Mouse (Mus musculus): ENCODE results near the gene Kif21b. TPM values are rescaled to one million over a fixed set of nuclear protein-coding genes. Genes with fewer than 3 reads are reported as not detected.
A peak's percentile ranks its signal among the peaks of the same experiment; 100 is the strongest.

Kif21b gene
- polyA plus RNA-seq, 1 experiment from 2014 or later, result 62.0 TPM

- Histone ChIP-seq H3K9ac (no peak overlapping the region), H3K4me2 (no peak overlapping the region), H3K27me3 (replicated peaks) (no peaks in the 10 kb centered on the region), H3K9me3 (no peaks in the 10 kb centered on the region), H3K4me1 (no peaks in the 10 kb centered on the region), H3K4me3 (no peak overlapping the region), H3K27ac (no peak overlapping the region), H3K36me3 (replicated peaks) (peaks cover 47% of the 10 kb centered on the region)
- 29% methylated on average over 2 of the region's 2 CpGs for WGBS
- peak; percentile 29; the same call in 1 of the 2 replicates for ATAC-seq (replicated peaks)
These were observed 34.2 kb downstream of the Kif21b start for GRCm38 (mm10) chr1:136165436-136165835.

GRCm38 (mm10) chr1:136167657-136168056 lies 36.5 kb downstream of the Kif21b start:
- Histone ChIP-seq H3K9ac (no peak overlapping the region), H3K9me3 (no peaks in the 10 kb centered on the region), H3K4me2 (no peak overlapping the region), H3K4me1 (no peaks in the 10 kb centered on the region), H3K4me3 (no peak overlapping the region), H3K36me3 (replicated peaks) (peaks cover 45% of the 10 kb centered on the region), H3K27ac (no peak overlapping the region), H3K27me3 (replicated peaks) (no peaks in the 10 kb centered on the region)
- WGBS, result 68% methylated on average over 8 of the region's 8 CpGs
- ATAC-seq (replicated peaks), result no peak

DNA sequence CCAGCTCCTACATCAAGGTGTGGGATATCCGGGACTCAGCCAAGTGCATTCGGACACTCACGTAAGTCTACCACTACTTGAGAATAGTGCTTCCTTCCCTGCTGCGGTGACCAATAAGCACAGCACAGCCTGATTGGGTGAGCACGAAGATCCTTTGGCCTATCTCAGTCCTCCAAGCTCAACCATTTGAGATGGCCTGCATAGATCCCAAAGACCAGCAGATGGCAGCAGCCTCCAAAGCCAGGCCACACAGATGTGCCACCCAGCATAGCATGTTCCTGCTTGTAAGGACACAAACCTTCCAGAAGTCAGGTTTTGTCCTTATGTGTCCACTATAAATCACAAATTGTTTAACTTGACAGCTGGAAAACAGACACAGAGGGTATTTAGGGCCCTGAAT lies 38.9 kb downstream of the Kif21b start:
- peak; percentile 74 for ATAC-seq (replicated peaks)
- H3K9me3 ChIP-seq, result no peaks in the 10 kb centered on the region
- no peaks in the 10 kb centered on the region for H3K27me3 ChIP-seq (replicated peaks)
- no peak overlapping the region for H3K9ac ChIP-seq
- H3K4me1 ChIP-seq, result peaks cover 11% of the 10 kb centered on the region
- peaks cover 32% of the 10 kb centered on the region for H3K36me3 ChIP-seq (replicated peaks)
- WGBS, result 6% methylated on average over 5 of the region's 5 CpGs
- no peak overlapping the region for H3K4me2 ChIP-seq
- H3K27ac ChIP-seq, result no peak overlapping the region
- no peak overlapping the region for H3K4me3 ChIP-seq

DNA sequence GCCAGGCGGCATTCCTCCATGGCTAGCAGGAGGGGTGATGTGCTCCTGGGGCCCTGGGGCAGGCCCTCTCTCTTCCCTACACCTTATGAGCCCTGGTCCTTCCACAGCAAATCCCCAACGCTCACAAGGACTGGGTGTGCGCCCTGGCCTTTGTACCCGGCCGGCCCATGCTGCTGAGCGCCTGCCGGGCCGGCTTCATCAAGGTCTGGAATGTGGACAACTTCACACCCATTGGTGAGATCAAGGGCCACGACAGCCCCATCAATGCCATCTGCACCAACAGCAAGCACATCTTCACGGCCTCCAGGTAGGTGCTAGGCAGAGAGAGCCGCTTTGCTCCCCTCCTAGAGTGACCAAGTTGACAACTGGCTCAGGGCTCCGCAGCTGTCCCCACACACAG lies 41.5 kb downstream of the Kif21b start:
- Histone ChIP-seq H3K4me1 (peaks cover 11% of the 10 kb centered on the region), H3K4me3 (no peak overlapping the region), H3K27me3 (replicated peaks) (no peaks in the 10 kb centered on the region), H3K4me2 (no peak overlapping the region), H3K36me3 (replicated peaks) (peaks cover 37% of the 10 kb centered on the region), H3K9me3 (no peaks in the 10 kb centered on the region), H3K27ac (no peak overlapping the region), H3K9ac (no peak overlapping the region)
- WGBS, result 78% methylated on average over 12 of the region's 12 CpGs
- ATAC-seq (replicated peaks), result no peak

DNA sequence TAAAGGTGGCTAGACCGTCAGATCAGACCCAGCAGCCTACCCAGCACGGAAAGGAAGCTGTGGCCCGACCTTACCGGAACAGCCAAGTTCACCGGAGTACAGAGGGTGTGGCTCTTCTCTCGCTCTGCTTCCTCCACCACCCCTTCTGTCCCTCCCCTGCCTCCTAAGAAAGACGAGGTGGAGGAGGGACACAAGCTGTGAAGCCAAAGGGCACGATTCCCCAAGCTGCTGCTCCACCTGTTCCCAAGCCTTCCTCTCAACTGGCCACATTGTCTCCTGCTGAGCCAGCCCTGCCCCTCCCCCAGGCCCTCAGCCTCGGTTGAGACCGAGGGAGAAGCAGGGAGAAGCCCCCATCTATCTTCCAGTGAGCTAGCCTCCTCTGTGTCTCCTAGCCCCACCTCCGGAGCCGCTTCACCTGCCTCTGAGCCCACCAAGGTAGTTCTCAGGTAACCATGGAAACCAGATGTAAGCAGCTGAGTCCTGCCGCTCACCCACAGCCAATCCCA lies 43.0 kb downstream of the Kif21b start:
- peaks cover 37% of the 10 kb centered on the region for H3K36me3 ChIP-seq (replicated peaks)
- peaks cover 11% of the 10 kb centered on the region for H3K4me1 ChIP-seq
- peak overlapping the region; percentile 4; the same call in 1 of the 2 replicates for H3K9ac ChIP-seq
- no peak overlapping the region for H3K4me2 ChIP-seq
- peak overlapping the region; percentile 35; the same call in 1 of the 2 replicates for H3K27ac ChIP-seq
- H3K27me3 ChIP-seq (replicated peaks), result no peaks in the 10 kb centered on the region
- peak; percentile 63 for ATAC-seq (replicated peaks)
- H3K9me3 ChIP-seq, result no peaks in the 10 kb centered on the region
- 13% methylated on average over 13 of the region's 13 CpGs for WGBS
- H3K4me3 ChIP-seq, result no peak overlapping the region

DNA sequence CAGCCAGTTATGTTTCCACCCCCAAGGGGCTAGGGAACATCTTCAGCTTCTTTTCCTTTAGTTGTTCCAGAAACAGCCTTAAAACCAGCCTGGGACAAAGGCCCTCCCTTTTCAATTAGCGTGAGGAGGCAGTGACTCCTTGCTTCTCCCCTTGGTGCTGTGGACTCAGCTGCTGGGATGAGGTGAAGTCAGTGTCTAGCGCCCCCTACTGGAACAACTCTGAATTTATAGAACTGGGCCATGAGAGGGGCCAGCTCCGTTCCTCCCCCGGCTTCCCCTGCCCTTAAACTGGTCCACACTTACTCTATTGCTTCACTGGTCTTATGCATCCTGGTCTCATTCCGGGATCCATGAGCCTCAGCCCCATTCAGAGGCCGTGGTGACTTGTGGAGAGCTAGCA lies 44.0 kb downstream of the Kif21b start:
- ATAC-seq (replicated peaks), result no peak
- H3K36me3 ChIP-seq (replicated peaks), result peaks cover 37% of the 10 kb centered on the region
- WGBS, result 34% methylated on average over 6 of the region's 6 CpGs
- H3K27me3 ChIP-seq (replicated peaks), result no peaks in the 10 kb centered on the region
- no peaks in the 10 kb centered on the region for H3K9me3 ChIP-seq
- H3K9ac ChIP-seq, result no peak overlapping the region
- no peak overlapping the region for H3K4me2 ChIP-seq
- no peak overlapping the region for H3K4me3 ChIP-seq
- peaks cover 11% of the 10 kb centered on the region for H3K4me1 ChIP-seq
- H3K27ac ChIP-seq, result no peak overlapping the region

DNA sequence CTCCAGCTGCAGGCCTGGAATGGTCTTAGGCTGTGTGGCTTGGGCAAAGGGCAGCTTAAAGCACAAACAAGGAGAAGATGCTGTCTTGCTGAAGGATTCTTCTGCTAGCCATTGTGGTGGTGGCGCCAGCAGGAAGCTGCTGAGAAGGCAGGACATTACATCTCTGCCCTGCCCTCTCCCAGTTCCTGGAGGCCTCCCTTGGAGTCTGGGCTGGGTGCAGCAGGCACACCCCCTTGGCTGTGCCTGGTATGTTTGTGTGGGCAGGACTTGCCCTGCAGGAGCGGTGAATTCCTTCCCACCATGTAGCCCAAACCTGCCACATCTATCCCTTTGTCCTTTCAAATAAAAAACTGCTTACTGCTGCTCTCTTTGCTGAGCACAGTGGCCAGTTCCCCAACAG lies 45.9 kb downstream of the Kif21b start:
- Histone ChIP-seq H3K36me3 (replicated peaks) (peaks cover 25% of the 10 kb centered on the region), H3K9me3 (no peaks in the 10 kb centered on the region), H3K9ac (no peak overlapping the region), H3K27ac (no peak overlapping the region), H3K27me3 (replicated peaks) (no peaks in the 10 kb centered on the region), H3K4me2 (no peak overlapping the region), H3K4me1 (peaks cover 11% of the 10 kb centered on the region), H3K4me3 (no peak overlapping the region)
- ATAC-seq (replicated peaks), result no peak
- WGBS, result 83% methylated on average over 2 of the region's 2 CpGs

DNA sequence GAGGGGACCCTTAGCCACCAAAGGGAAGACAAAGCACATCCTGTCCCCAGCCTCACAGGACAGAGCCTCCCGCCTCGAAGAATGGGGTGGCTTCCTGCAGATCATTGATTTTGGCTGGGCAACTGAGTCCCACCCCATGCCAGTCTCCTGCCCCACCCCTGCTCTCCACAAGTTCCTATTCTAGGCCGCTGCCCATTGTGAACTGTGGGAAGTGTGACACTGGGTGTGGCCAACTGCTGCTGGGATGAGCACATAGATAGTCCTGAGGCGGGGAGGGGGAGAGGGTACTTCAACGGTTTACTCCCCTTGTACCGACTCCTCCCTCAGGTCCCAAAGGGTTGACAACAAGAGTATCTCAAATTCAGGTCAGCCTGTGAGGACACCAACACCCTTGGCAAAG lies 47.6 kb downstream of the Kif21b start:
- Histone ChIP-seq H3K27ac (no peak overlapping the region), H3K4me1 (peaks cover 8% of the 10 kb centered on the region), H3K4me2 (no peak overlapping the region), H3K36me3 (replicated peaks) (peaks cover 14% of the 10 kb centered on the region), H3K9me3 (no peaks in the 10 kb centered on the region), H3K9ac (no peak overlapping the region), H3K4me3 (no peak overlapping the region), H3K27me3 (replicated peaks) (no peaks in the 10 kb centered on the region)
- 50% methylated on average over 6 of the region's 6 CpGs for WGBS
- no peak for ATAC-seq (replicated peaks)

DNA sequence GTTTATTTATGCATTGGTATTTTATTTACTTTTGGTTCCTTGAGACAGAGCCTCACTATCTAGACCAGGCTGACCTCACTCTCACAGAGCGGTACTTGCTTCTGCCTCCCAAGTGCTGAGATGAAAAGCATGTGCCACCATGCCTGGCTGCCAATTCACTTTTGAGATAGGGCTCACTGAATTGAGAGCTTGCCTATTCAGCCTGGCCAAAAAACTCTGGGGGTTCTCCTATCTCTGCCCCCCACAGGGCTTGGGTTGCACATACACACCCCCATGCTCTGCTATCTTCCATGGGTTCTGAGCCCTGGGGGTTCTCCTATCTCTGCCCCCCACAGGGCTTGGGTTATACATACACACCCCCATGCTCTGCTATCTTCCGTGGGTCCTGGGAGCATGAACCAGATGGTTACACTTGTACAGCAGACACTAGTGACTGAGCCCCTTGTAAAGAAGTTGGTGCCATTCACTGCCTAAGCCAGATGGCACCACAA lies 48.4 kb downstream of the Kif21b start:
- Histone ChIP-seq H3K9ac (no peak overlapping the region), H3K27ac (no peak overlapping the region), H3K27me3 (replicated peaks) (no peaks in the 10 kb centered on the region), H3K4me1 (peaks cover under 1% of the 10 kb centered on the region), H3K9me3 (no peaks in the 10 kb centered on the region), H3K4me2 (no peak overlapping the region), H3K36me3 (replicated peaks) (peaks cover 8% of the 10 kb centered on the region), H3K4me3 (no peak overlapping the region)
- ATAC-seq (replicated peaks), result no peak
- WGBS, result 61% methylated on average over 2 of the region's 2 CpGs

GRCm38 (mm10) chr1:136190033-136190432 lies 58.8 kb downstream of the Kif21b start:
- Histone ChIP-seq H3K4me1 (no peaks in the 10 kb centered on the region), H3K4me3 (no peak overlapping the region), H3K36me3 (replicated peaks) (no peaks in the 10 kb centered on the region), H3K9ac (no peak overlapping the region), H3K27ac (no peak overlapping the region), H3K9me3 (no peaks in the 10 kb centered on the region), H3K27me3 (replicated peaks) (no peaks in the 10 kb centered on the region), H3K4me2 (no peak overlapping the region)
- no peak for ATAC-seq (replicated peaks)
- 87% methylated on average over 5 of the region's 5 CpGs for WGBS

GRCm38 (mm10) chr1:136212803-136213202 lies 81.6 kb downstream of the Kif21b start, which contains the start of gene Mroh3:
Gene Mroh3, minus strand, starts transcription at chr1:136212828.
- no peak within 1 kb of the TSS for H3K9ac ChIP-seq
- H3K27me3 ChIP-seq (replicated peaks), result no peaks in the 10 kb centered on the region
- H3K4me1 ChIP-seq, result no peaks in the 10 kb centered on the region
- ATAC-seq (replicated peaks), result peak; percentile 62; the same call in 1 of the 2 replicates
- no peaks in the 10 kb centered on the region for H3K36me3 ChIP-seq (replicated peaks)
- H3K27ac ChIP-seq, result no peak within 1 kb of the TSS
- H3K4me3 ChIP-seq, result no peak within 1 kb of the TSS
- no peak within 1 kb of the TSS for H3K4me2 ChIP-seq
- 40% methylated on average over 3 of the region's 3 CpGs for WGBS
- no peaks in the 10 kb centered on the region for H3K9me3 ChIP-seq

DNA sequence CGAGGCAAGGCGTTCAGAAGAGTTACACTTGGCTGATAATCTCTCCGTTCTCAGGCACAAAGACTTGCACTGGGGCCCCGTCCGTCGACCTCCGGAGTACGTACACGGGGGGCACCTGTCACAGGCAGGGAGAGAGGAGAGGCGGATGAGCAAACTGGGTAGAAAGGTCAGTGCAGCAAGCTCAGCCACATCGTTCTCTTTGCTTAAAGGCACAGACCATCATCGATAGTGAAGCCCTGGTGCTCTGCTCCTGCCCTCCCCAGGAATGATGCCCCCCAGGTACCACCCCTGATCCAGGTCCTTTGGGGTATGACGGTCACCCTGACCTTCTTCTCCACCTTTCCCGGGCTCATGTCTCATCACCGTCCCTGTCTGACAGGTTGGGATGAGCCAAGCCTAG lies 83.1 kb downstream of the Kif21b start:
- WGBS, result 82% methylated on average over 15 of the region's 15 CpGs
- Histone ChIP-seq H3K36me3 (replicated peaks) (no peaks in the 10 kb centered on the region), H3K9ac (no peak overlapping the region), H3K4me1 (no peaks in the 10 kb centered on the region), H3K4me3 (no peak overlapping the region), H3K9me3 (no peaks in the 10 kb centered on the region), H3K4me2 (no peak overlapping the region), H3K27me3 (replicated peaks) (no peaks in the 10 kb centered on the region), H3K27ac (no peak overlapping the region)
- no peak for ATAC-seq (replicated peaks)
